Mouse (Mus musculus): ENCODE results near the gene Gne. TPM values are rescaled to one million over a fixed set of nuclear protein-coding genes. Genes with fewer than 3 reads are reported as not detected.
"Not testable (repeated sequence)": the region's sequence is repeated elsewhere in the genome, so short reads cannot be mapped to it uniquely, and the experiment has no call there.

Gene Gne
- polyA plus RNA-seq, 1 experiment from 2014 or later = 27.8 TPM

- Histone ChIP-seq H3K4me1 (peaks cover 31% of the 10 kb centered on the region), H3K36me3 (no peaks in the 10 kb centered on the region), H3K4me3 (no peak overlapping the region), H3K9me3 (no peaks in the 10 kb centered on the region), H3K27me3 (ENCODE audit: insufficient read depth, poor library complexity, severe bottlenecking) (no peaks in the 10 kb centered on the region), H3K27ac (no peak overlapping the region)
- no peak for DNase-seq (ENCODE audit: low spot score)
- WGBS = 95% methylated on average over 4 of the region's 4 CpGs
Observed at GRCm38 (mm10) chr4:44069411-44069810, 14.6 kb downstream of the Gne start.

GRCm38 (mm10) chr4:44068736-44069135 lies 15.2 kb downstream of the Gne start:
- H3K9me3 ChIP-seq = no peaks in the 10 kb centered on the region
- H3K4me1 ChIP-seq = peaks cover 31% of the 10 kb centered on the region
- H3K4me3 ChIP-seq = 0 out of 2 replicates have a peak overlapping the region, but pooled peaks have one; percentile 19
- no peaks in the 10 kb centered on the region for H3K27me3 ChIP-seq (ENCODE audit: insufficient read depth, poor library complexity, severe bottlenecking)
- no peak for DNase-seq (ENCODE audit: low spot score)
- H3K36me3 ChIP-seq = no peaks in the 10 kb centered on the region
- H3K27ac ChIP-seq = peak overlapping the region; percentile 56; the same call in 1 of the 2 replicates
- 37% methylated on average over 9 of the region's 9 CpGs for WGBS

GRCm38 (mm10) chr4:44066891-44067290 lies 17.1 kb downstream of the Gne start:
- no peak for DNase-seq (ENCODE audit: low spot score)
- H3K27ac ChIP-seq = no peak overlapping the region
- no peaks in the 10 kb centered on the region for H3K9me3 ChIP-seq
- peaks cover 31% of the 10 kb centered on the region for H3K4me1 ChIP-seq
- H3K36me3 ChIP-seq = peaks cover 12% of the 10 kb centered on the region
- H3K4me3 ChIP-seq = no peak overlapping the region
- H3K27me3 ChIP-seq (ENCODE audit: insufficient read depth, poor library complexity, severe bottlenecking) = no peaks in the 10 kb centered on the region
- 79% methylated on average over 6 of the region's 6 CpGs for WGBS

- WGBS = 32% methylated on average over 16 of the region's 16 CpGs
- Histone ChIP-seq H3K4me1 (peaks cover 23% of the 10 kb centered on the region), H3K27ac (peak overlapping the region; percentile 53; the same call in 1 of the 2 replicates), H3K27me3 (ENCODE audit: insufficient read depth, poor library complexity, severe bottlenecking) (no peaks in the 10 kb centered on the region), H3K36me3 (peaks cover 13% of the 10 kb centered on the region), H3K4me3 (peak overlapping the region; percentile 28), H3K9me3 (no peaks in the 10 kb centered on the region)
- DNase-seq (ENCODE audit: low spot score) = peak; percentile 93
Observed at GRCm38 (mm10) chr4:44065355-44066025, 18.5 kb downstream of the Gne start.

GRCm38 (mm10) chr4:44062816-44063215 lies 21.2 kb downstream of the Gne start:
- H3K27me3 ChIP-seq (ENCODE audit: insufficient read depth, poor library complexity, severe bottlenecking) = no peaks in the 10 kb centered on the region

GRCm38 (mm10) chr4:44062062-44062461 lies 21.9 kb downstream of the Gne start:
- H3K9me3 ChIP-seq = no peaks in the 10 kb centered on the region
- no peaks in the 10 kb centered on the region for H3K27me3 ChIP-seq (ENCODE audit: insufficient read depth, poor library complexity, severe bottlenecking)
- H3K36me3 ChIP-seq = peaks cover 24% of the 10 kb centered on the region
- WGBS = 72% methylated on average over 9 of the region's 9 CpGs
- DNase-seq (ENCODE audit: low spot score) = no peak
- H3K27ac ChIP-seq = peak overlapping the region; percentile 29; the same call in 1 of the 2 replicates
- H3K4me3 ChIP-seq = no peak overlapping the region
- H3K4me1 ChIP-seq = peaks cover 12% of the 10 kb centered on the region

More at GRCm38 (mm10) chr4:44062816-44063215, 21.2 kb downstream of the Gne start:
- peaks cover 24% of the 10 kb centered on the region for H3K36me3 ChIP-seq
- peaks cover 19% of the 10 kb centered on the region for H3K4me1 ChIP-seq
- no peak overlapping the region for H3K4me3 ChIP-seq
- DNase-seq (ENCODE audit: low spot score) = no peak
- WGBS = 92% methylated on average over 14 of the region's 14 CpGs
- no peak overlapping the region for H3K27ac ChIP-seq
- H3K9me3 ChIP-seq = no peaks in the 10 kb centered on the region

- Histone ChIP-seq H3K4me3 (no peak overlapping the region), H3K36me3 (peaks cover 30% of the 10 kb centered on the region)
- 91% methylated on average over 13 of the region's 13 CpGs for WGBS
Observed at GRCm38 (mm10) chr4:44059674-44060073, 24.3 kb downstream of the Gne start.

GRCm38 (mm10) chr4:44049812-44050211 lies 34.2 kb downstream of the Gne start:
- no peak for DNase-seq (ENCODE audit: low spot score)
- Histone ChIP-seq H3K27ac (no peak overlapping the region), H3K36me3 (peaks cover 50% of the 10 kb centered on the region), H3K4me1 (no peaks in the 10 kb centered on the region), H3K9me3 (no peaks in the 10 kb centered on the region), H3K27me3 (ENCODE audit: insufficient read depth, poor library complexity, severe bottlenecking) (no peaks in the 10 kb centered on the region), H3K4me3 (no peak overlapping the region)
- 89% methylated on average over 5 of the region's 5 CpGs for WGBS

More at GRCm38 (mm10) chr4:44059674-44060073, 24.3 kb downstream of the Gne start:
- no peaks in the 10 kb centered on the region for H3K9me3 ChIP-seq
- H3K4me1 ChIP-seq = no peaks in the 10 kb centered on the region
- DNase-seq (ENCODE audit: low spot score) = no peak
- no peaks in the 10 kb centered on the region for H3K27me3 ChIP-seq (ENCODE audit: insufficient read depth, poor library complexity, severe bottlenecking)
- no peak overlapping the region for H3K27ac ChIP-seq

- no peak for DNase-seq (ENCODE audit: low spot score)
- Histone ChIP-seq H3K4me1 (no peaks in the 10 kb centered on the region), H3K9me3 (no peaks in the 10 kb centered on the region), H3K27me3 (ENCODE audit: insufficient read depth, poor library complexity, severe bottlenecking) (no peaks in the 10 kb centered on the region), H3K36me3 (peaks cover 57% of the 10 kb centered on the region), H3K4me3 (no peak overlapping the region), H3K27ac (no peak overlapping the region)
- 69% methylated on average over 5 of the region's 5 CpGs for WGBS
Observed at GRCm38 (mm10) chr4:44046066-44046465, 37.9 kb downstream of the Gne start.

GRCm38 (mm10) chr4:44044685-44045356 lies 39.2 kb downstream of the Gne start:
- no peaks in the 10 kb centered on the region for H3K9me3 ChIP-seq
- WGBS = 86% methylated on average over 5 of the region's 5 CpGs
- no peaks in the 10 kb centered on the region for H3K27me3 ChIP-seq (ENCODE audit: insufficient read depth, poor library complexity, severe bottlenecking)
- H3K4me1 ChIP-seq = no peaks in the 10 kb centered on the region
- H3K27ac ChIP-seq = no peak overlapping the region
- H3K36me3 ChIP-seq = peaks cover 63% of the 10 kb centered on the region
- no peak overlapping the region for H3K4me3 ChIP-seq
- DNase-seq (ENCODE audit: low spot score) = no peak

GRCm38 (mm10) chr4:44043182-44043581 lies 40.8 kb downstream of the Gne start:
- WGBS = 90% methylated on average over 4 of the region's 4 CpGs
- H3K9me3 ChIP-seq; H3K4me1 ChIP-seq; H3K27ac ChIP-seq; H3K27me3 ChIP-seq (ENCODE audit: insufficient read depth, poor library complexity, severe bottlenecking); DNase-seq (ENCODE audit: low spot score); H3K4me3 ChIP-seq: not testable (repeated sequence)
- peaks cover 63% of the 10 kb centered on the region for H3K36me3 ChIP-seq

- Histone ChIP-seq H3K36me3 (peaks cover 67% of the 10 kb centered on the region), H3K27me3 (ENCODE audit: insufficient read depth, poor library complexity, severe bottlenecking) (no peaks in the 10 kb centered on the region), H3K9me3 (no peaks in the 10 kb centered on the region), H3K4me3 (no peak overlapping the region), H3K27ac (no peak overlapping the region), H3K4me1 (no peaks in the 10 kb centered on the region)
- DNase-seq (ENCODE audit: low spot score) = no peak
- 90% methylated on average over 5 of the region's 5 CpGs for WGBS
Observed at GRCm38 (mm10) chr4:44042429-44042828, 41.5 kb downstream of the Gne start.

GRCm38 (mm10) chr4:44040802-44041201 lies 43.2 kb downstream of the Gne start:
- H3K4me3 ChIP-seq = no peak overlapping the region
- H3K9me3 ChIP-seq = no peaks in the 10 kb centered on the region
- H3K36me3 ChIP-seq = peaks cover 75% of the 10 kb centered on the region
- WGBS = 94% methylated on average over 4 of the region's 4 CpGs
- H3K4me1 ChIP-seq = no peaks in the 10 kb centered on the region
- no peak for DNase-seq (ENCODE audit: low spot score)
- H3K27me3 ChIP-seq (ENCODE audit: insufficient read depth, poor library complexity, severe bottlenecking) = no peaks in the 10 kb centered on the region
- H3K27ac ChIP-seq = no peak overlapping the region

All from heart, embryonic 10.5 days (tissue).